31 mouse cellular contexts compared by ENCODE assay signal in genomic region chr8:125038731-125039130, GRCm38 (mm10). TPM values are rescaled to one million over a fixed set of nuclear protein-coding genes. Genes with fewer than 3 reads are reported as not detected.
DNase-seq lines count a peak whose midpoint lies in the region; ATAC-seq lines count a peak whose summit lies in the region.
"Had no signal": no experiment of that assay in that cellular context is flagged by ENCODE, and none has a peak within 500 bp of the region (broad histone marks: within the 10 kb centered on the region; RNA-seq: fewer than 3 reads in every experiment).

No protein-coding gene starts in this region.

- H3K36me3 ChIP-seq in midbrain, embryonic 12.5 days, result peaks cover 45% of the 10 kb centered on the region
- peaks cover 72% of the 10 kb centered on the region for H3K36me3 ChIP-seq in midbrain, embryonic 10.5 days

- ATAC-seq in midbrain, embryonic 12.5 days (ENCODE audit: low FRiP score, low read depth), result no peak
- no peak for ATAC-seq in CD4-positive, CD25-positive, alpha-beta regulatory T cell, adult 4 months
- ATAC-seq: forebrain, embryonic 15.5 days; intestine, embryonic 16.5 days; liver, embryonic 12.5 days; liver, postnatal 0 days; lung, postnatal 0 days had no signal

- no peaks in the 10 kb centered on the region for H3K9me3 ChIP-seq in midbrain, embryonic 12.5 days
- H3K9me3 ChIP-seq in midbrain, embryonic 10.5 days (replicated peaks), result no peaks in the 10 kb centered on the region
- H3K9me3 ChIP-seq: embryonic facial prominence, embryonic 13.5 days; forebrain, embryonic 10.5 days; forebrain, embryonic 15.5 days; heart, embryonic 15.5 days; hindbrain, embryonic 12.5 days; liver, embryonic 12.5 days had no signal

- H3K4me1 ChIP-seq in midbrain, embryonic 12.5 days, result 0 out of 2 replicates have a peak, but pooled peaks cover 4% of the 10 kb centered on the region
- H3K4me1 ChIP-seq in midbrain, embryonic 10.5 days, result peaks cover 19% of the 10 kb centered on the region; the same call in 1 of the 2 replicates
- H3K4me1 ChIP-seq: heart, embryonic 15.5 days had no signal

- 89% methylated on average over 15 of the region's 15 CpGs for WGBS in midbrain, embryonic 12.5 days
- WGBS in midbrain, embryonic 10.5 days, result 92% methylated on average over 15 of the region's 15 CpGs

- H3K27ac ChIP-seq in midbrain, embryonic 12.5 days (replicated peaks), result 0 out of 2 replicates have a peak overlapping the region, but pooled peaks have one; percentile 10
- H3K27ac ChIP-seq in midbrain, embryonic 10.5 days (replicated peaks), result no peak overlapping the region
- H3K27ac ChIP-seq: embryonic facial prominence, embryonic 13.5 days; forebrain, embryonic 10.5 days; forebrain, embryonic 15.5 days; heart, embryonic 15.5 days; hindbrain, embryonic 12.5 days; kidney, postnatal 0 days; liver, embryonic 12.5 days; stomach, postnatal 0 days had no signal

- no peak overlapping the region for H3K9ac ChIP-seq in midbrain, embryonic 12.5 days (replicated peaks)
- H3K9ac ChIP-seq: embryonic facial prominence, embryonic 13.5 days; forebrain, embryonic 15.5 days; heart, embryonic 15.5 days; hindbrain, embryonic 12.5 days; liver, embryonic 12.5 days; liver, postnatal 0 days had no signal

- no peak overlapping the region for H3K4me2 ChIP-seq in midbrain, embryonic 12.5 days (replicated peaks)
- H3K4me2 ChIP-seq: embryonic facial prominence, embryonic 13.5 days; forebrain, embryonic 15.5 days; heart, embryonic 15.5 days; hindbrain, embryonic 12.5 days; liver, embryonic 12.5 days had no signal

- intact Hi-C loops in heart, postnatal 25 days (cut with DNase I), result loop anchor here (5.0 kb wide), 1 partner anchor 86 kb away; no protein-coding TSS in a partner anchor

- no peak overlapping the region for H3K4me3 ChIP-seq in midbrain, embryonic 12.5 days
- H3K4me3 ChIP-seq in midbrain, embryonic 10.5 days, result no peak overlapping the region
- H3K4me3 ChIP-seq: embryonic facial prominence, embryonic 13.5 days; forebrain, embryonic 10.5 days; forebrain, embryonic 15.5 days; heart, embryonic 15.5 days; hindbrain, embryonic 12.5 days; liver, embryonic 12.5 days; megakaryocyte, embryonic 14.5 days had no signal

- DNase-seq in gastrocnemius, postnatal 25 days, result peak; percentile 54
- DNase-seq in gastrocnemius, postnatal 4 days (ENCODE audit: low spot score in 2 of 2), result no peak
- no peak for DNase-seq in midbrain, embryonic 10.5 days (ENCODE audit: low spot score)
- DNase-seq in heart, postnatal 25 days (ENCODE audit: low spot score), result peak; percentile 50
- DNase-seq in left cerebral cortex, adult 18-20 months (ENCODE audit: low spot score in 2 of 2), result no peak
- DNase-seq: adrenal gland, postnatal 25 days; cerebellum, adult 18-20 months; cerebellum, postnatal 10 days; kidney, adult 8-10 months; kidney, postnatal 4 days; left cerebral cortex, postnatal 4 days; liver, postnatal 0 days; lung, postnatal 4 days; midbrain, embryonic 14.5 days; retina, postnatal 1 day; right cerebral cortex, postnatal 25 days; thymus, adult 18-20 months; thymus, postnatal 25 days had no signal

- H3K27me3 ChIP-seq in midbrain, embryonic 12.5 days, result no peaks in the 10 kb centered on the region
- H3K27me3 ChIP-seq in midbrain, embryonic 10.5 days (ENCODE audit: low read depth, poor library complexity, severe bottlenecking), result no peaks in the 10 kb centered on the region
- H3K27me3 ChIP-seq: embryonic facial prominence, embryonic 13.5 days; forebrain, embryonic 15.5 days; heart, embryonic 15.5 days; hindbrain, embryonic 12.5 days; liver, embryonic 12.5 days; megakaryocyte, embryonic 14.5 days had no signal

RNA-seq across cellular contexts. Expression of gene Disc1, which starts 15.3 kb away (rescaled TPM):
- total RNA-seq in gastrocnemius, postnatal 25 days (2021), result 1 to 10 TPM in 1 of 2 experiments, under 1 TPM in 1; 0.61 to 1.0 TPM
- total RNA-seq in gastrocnemius, postnatal 4 days (2021), result 1 to 10 TPM; 4.7 to 5.6 TPM
- polyA plus RNA-seq in midbrain, embryonic 12.5 days (2016; fragmentation: Nextera tagmentation; extraction: Ambion mirVana), result 1.6 and 2.3 TPM in 2 replicates
- polyA plus RNA-seq in midbrain, embryonic 10.5 days (2016; fragmentation: Nextera tagmentation; extraction: Ambion mirVana), result 1.4 and 2.0 TPM in 2 replicates
- 1 to 10 TPM; 1.7 to 3.0 TPM for total RNA-seq in heart, postnatal 25 days (2021)
- polyA plus RNA-seq in CD4-positive, CD25-positive, alpha-beta regulatory T cell, adult 4 months (2017; shearing (Covaris generic)), result under 1 TPM in 1 of 2 experiments, not detected in 1; 0.19 TPM
- 1 to 10 TPM; 1.6 to 1.9 TPM for total RNA-seq in left cerebral cortex, adult 18-20 months (2021)

RNA-seq across cellular contexts. Expression of gene Tsnax, which starts 25.9 kb away (rescaled TPM):
- 10 to 100 TPM; 52.2 to 67.2 TPM for total RNA-seq in gastrocnemius, postnatal 25 days (2021)
- total RNA-seq in gastrocnemius, postnatal 4 days (2021), result 10 to 100 TPM; 78.6 to 87.9 TPM
- polyA plus RNA-seq in midbrain, embryonic 12.5 days (2016; fragmentation: Nextera tagmentation; extraction: Ambion mirVana), result 146 and 154 TPM in 2 replicates
- 138 and 149 TPM in 2 replicates for polyA plus RNA-seq in midbrain, embryonic 10.5 days (2016; fragmentation: Nextera tagmentation; extraction: Ambion mirVana)
- 10 to 100 TPM; 71.0 to 71.6 TPM for total RNA-seq in heart, postnatal 25 days (2021)
- 10 to 100 TPM; 68.3 to 82.6 TPM for polyA plus RNA-seq in CD4-positive, CD25-positive, alpha-beta regulatory T cell, adult 4 months (2017; shearing (Covaris generic))
- 100 to 1,000 TPM; 181 to 182 TPM for total RNA-seq in left cerebral cortex, adult 18-20 months (2021)

Comparison
In these comparisons a context has a peak if more than half of its experiments do, and no peak if none do; other contexts are left out.
1. DNase-seq: peak in gastrocnemius, postnatal 25 days (single experiment) and heart, postnatal 25 days (single experiment); none in gastrocnemius, postnatal 4 days (0 of 2), midbrain, embryonic 10.5 days (single experiment) and left cerebral cortex, adult 18-20 months (0 of 2).